Mouse (Mus musculus): Measurements from ENCODE around the gene Nrip1. TPM values are rescaled to one million over a fixed set of nuclear protein-coding genes. Genes with fewer than 3 reads are reported as not detected.

Gene Nrip1
- total and polyA plus RNA-seq, 3 experiments, result not detected

DNA sequence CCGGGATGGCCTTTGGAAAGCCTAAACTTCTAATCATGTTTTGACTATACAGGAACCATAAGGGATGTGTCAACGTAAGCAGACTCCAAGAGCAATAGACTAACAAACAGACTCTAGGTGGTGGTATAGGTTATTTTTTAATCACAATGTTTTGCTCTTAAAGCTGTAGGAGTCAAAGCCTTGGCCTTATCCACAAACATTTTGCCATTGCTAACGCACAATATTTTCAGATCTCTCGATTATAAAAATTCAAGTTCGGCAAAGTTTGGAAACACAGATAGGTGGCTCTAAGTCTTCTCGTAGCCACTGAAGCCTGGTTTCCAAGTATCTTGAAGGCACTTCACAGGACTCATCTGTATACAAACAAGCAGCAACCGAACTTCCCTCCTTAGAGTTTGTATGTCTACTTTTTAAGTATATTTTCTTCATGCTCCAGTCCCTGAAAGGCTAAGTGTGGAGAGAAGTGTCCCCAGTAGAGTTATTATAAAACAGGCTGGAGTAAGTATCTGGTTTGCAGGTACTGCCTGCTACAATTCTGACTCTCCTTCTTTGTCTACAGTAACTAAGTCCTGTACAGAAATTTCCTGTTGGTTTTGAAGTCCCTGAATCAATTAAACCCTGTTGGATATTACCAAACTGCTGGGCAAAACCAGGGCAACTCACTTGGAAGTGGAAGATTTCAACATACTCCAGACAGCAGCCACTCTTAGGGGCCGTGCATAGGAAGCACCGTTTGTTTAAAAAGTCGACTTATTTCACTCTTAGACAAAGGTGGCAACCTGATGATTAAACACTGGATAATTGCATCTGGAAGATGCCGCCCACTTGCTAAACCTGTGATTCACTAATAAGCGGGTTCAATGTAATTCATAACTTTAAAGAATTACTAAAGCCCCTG, 2.7 kb downstream of the Nrip1 start:
- no peaks in the 10 kb centered on the region for H3K27me3 ChIP-seq (replicated peaks)
- H3K4me2 ChIP-seq (ENCODE audit: insufficient read depth, low read depth, poor library complexity, severe bottlenecking), result no peak overlapping the region
- H3K9me3 ChIP-seq (replicated peaks; ENCODE audit: low read length), result peaks cover 85% of the 10 kb centered on the region
- dilution Hi-C loops (cut with MboI; ENCODE audit: extremely low pct_ligation_motif_present, extremely low pct_unique_long_range_greater_than_20kb, low sequenced_read_pairs), result no loop called here
- no peak overlapping the region for H3K27ac ChIP-seq (ENCODE audit: insufficient read depth, low read depth)
- DNase-seq (ENCODE audit: extremely low read depth), result no peak
- H3K4me3 ChIP-seq (replicated peaks in 1 of 3; ENCODE audit: low read depth in 2 of 3, low read length in 2 of 3, poor library complexity in 1 of 3), result no peak overlapping the region
- H3K79me2 ChIP-seq (replicated peaks; ENCODE audit: control insufficient read depth, extremely low read depth, insufficient read depth, poor library complexity, severe bottlenecking), result no peaks in the 10 kb centered on the region; the same call in 1 of the 2 replicates
- no peaks in the 10 kb centered on the region for H3K36me3 ChIP-seq (replicated peaks in 1 of 2; ENCODE audit: control insufficient read depth in 1 of 2, insufficient read depth in 1 of 2, low read length in 1 of 2)
- no peaks in the 10 kb centered on the region for H3K4me1 ChIP-seq (ENCODE audit: control insufficient read depth in 1 of 2, insufficient read depth in 2 of 2)
- in situ Hi-C loops (cut with MboI; ENCODE audit: low pct_ligation_motif_present, low pct_unique_long_range_greater_than_20kb, low sequenced_read_pairs), result no loop called here
- TF ChIP-seq CHD1 (IDR thresholded peaks at IDR 0.05; ENCODE audit: low read depth, low read length) (no peak), JUN (IDR thresholded peaks at IDR 0.05; ENCODE audit: insufficient read depth, low read depth, low read length) (no peak), BHLHE40 (IDR thresholded peaks at IDR 0.05; ENCODE audit: low read depth, low read length) (no peak), TBP (conservative IDR thresholded peaks at IDR 0.05; ENCODE audit: low read depth, low read length) (no peak), RCOR1 (conservative IDR thresholded peaks at IDR 0.05; ENCODE audit: low read depth, low read length) (no peak), HCFC1 (IDR thresholded peaks at IDR 0.05; ENCODE audit: low read depth, low read length) (no peak), ZMIZ1 (IDR thresholded peaks at IDR 0.05; ENCODE audit: low read depth, low read length) (no peak), MEF2A (IDR thresholded peaks at IDR 0.05; ENCODE audit: borderline replicate concordance, low read depth, low read length) (no peak), ZNF384 (IDR thresholded peaks at IDR 0.05; ENCODE audit: low read depth, low read length) (no peak), CHD2 (IDR thresholded peaks at IDR 0.05; ENCODE audit: low read length) (no peak), MYC (IDR thresholded peaks at IDR 0.05; ENCODE audit: low read depth, low read length) (no peak), NRF1 (IDR thresholded peaks at IDR 0.05; ENCODE audit: low read depth, low read length) (no peak), ELF1 (IDR thresholded peaks at IDR 0.05; ENCODE audit: low read depth, low read length) (no peak), TCF12 (IDR thresholded peaks at IDR 0.05; ENCODE audit: low read depth, low read length) (no peak)
- no peak overlapping the region for H3K9ac ChIP-seq (ENCODE audit: insufficient read depth, low read depth)

DNA sequence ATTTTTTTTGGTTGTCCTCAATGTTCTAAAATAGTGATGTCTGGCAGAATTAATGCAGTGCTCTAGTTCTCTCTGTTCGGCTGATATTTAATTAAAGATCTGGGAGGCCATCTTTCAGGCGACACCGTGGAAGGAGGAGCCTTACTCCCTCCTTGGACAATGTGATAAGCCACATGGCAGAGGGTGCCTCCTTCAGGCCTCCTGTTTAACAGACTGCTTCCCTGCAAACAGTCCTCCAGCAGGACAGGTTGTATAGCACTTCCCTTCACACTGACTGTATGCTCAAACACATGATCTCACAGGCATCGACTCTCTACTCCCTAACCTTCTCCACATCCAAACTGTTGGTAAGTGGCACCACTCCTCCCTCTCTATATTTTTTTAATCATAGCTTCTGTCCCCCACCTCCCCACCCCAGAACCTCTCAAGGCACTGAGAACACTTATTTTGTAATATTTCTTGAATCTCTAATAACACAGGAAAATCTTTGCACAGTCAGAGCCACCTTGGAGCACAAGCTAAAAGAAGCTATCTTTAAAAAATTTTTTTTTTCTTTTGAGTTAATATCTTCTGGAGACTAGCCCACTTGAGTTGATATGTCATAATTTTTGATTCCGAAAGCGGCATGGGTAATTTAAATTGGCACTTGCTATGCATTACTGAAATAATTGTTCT, 3.4 kb downstream of the Nrip1 start:
- H3K4me2 ChIP-seq (ENCODE audit: insufficient read depth, low read depth, poor library complexity, severe bottlenecking), result no peak overlapping the region
- no peak overlapping the region for H3K4me3 ChIP-seq (replicated peaks in 1 of 3; ENCODE audit: low read depth in 2 of 3, low read length in 2 of 3, poor library complexity in 1 of 3)
- H3K4me1 ChIP-seq (ENCODE audit: control insufficient read depth in 1 of 2, insufficient read depth in 2 of 2), result no peaks in the 10 kb centered on the region
- no peaks in the 10 kb centered on the region for H3K36me3 ChIP-seq (replicated peaks in 1 of 2; ENCODE audit: control insufficient read depth in 1 of 2, insufficient read depth in 1 of 2, low read length in 1 of 2)
- in situ Hi-C loops (cut with MboI; ENCODE audit: low pct_ligation_motif_present, low pct_unique_long_range_greater_than_20kb, low sequenced_read_pairs) (no loop called here), dilution Hi-C loops (cut with MboI; ENCODE audit: extremely low pct_ligation_motif_present, extremely low pct_unique_long_range_greater_than_20kb, low sequenced_read_pairs) (no loop called here)
- H3K79me2 ChIP-seq (replicated peaks; ENCODE audit: control insufficient read depth, extremely low read depth, insufficient read depth, poor library complexity, severe bottlenecking), result no peaks in the 10 kb centered on the region; the same call in 1 of the 2 replicates
- no peak overlapping the region for H3K9ac ChIP-seq (ENCODE audit: insufficient read depth, low read depth)
- H3K9me3 ChIP-seq (replicated peaks; ENCODE audit: low read length), result peaks cover 85% of the 10 kb centered on the region
- DNase-seq (ENCODE audit: extremely low read depth), result no peak
- TF ChIP-seq JUND (conservative IDR thresholded peaks at IDR 0.05; ENCODE audit: low read depth, low read length) (no peak), SIN3A (IDR thresholded peaks at IDR 0.05; ENCODE audit: low read length) (no peak), SMC3 (IDR thresholded peaks at IDR 0.05; ENCODE audit: low read depth, low read length) (no peak), MXI1 (IDR thresholded peaks at IDR 0.05; ENCODE audit: low read depth, low read length) (no peak), NELFE (IDR thresholded peaks at IDR 0.05; ENCODE audit: low read depth, low read length) (no peak), MAX (IDR thresholded peaks at IDR 0.05; ENCODE audit: low read length) (no peak), PAX5 (IDR thresholded peaks at IDR 0.05; ENCODE audit: low read length) (no peak), NRF1 (IDR thresholded peaks at IDR 0.05; ENCODE audit: low read depth, low read length) (no peak), MEF2A (IDR thresholded peaks at IDR 0.05; ENCODE audit: borderline replicate concordance, low read depth, low read length) (no peak), TBP (conservative IDR thresholded peaks at IDR 0.05; ENCODE audit: low read depth, low read length) (no peak), IRF4 (IDR thresholded peaks at IDR 0.05; ENCODE audit: low read depth, low read length) (no peak), POLR2A (IDR thresholded peaks at IDR 0.05; ENCODE audit: low read depth, low read length) (no peak), BHLHE40 (IDR thresholded peaks at IDR 0.05; ENCODE audit: low read depth, low read length) (no peak), CHD1 (IDR thresholded peaks at IDR 0.05; ENCODE audit: low read depth, low read length) (no peak), KAT2A (IDR thresholded peaks at IDR 0.05; ENCODE audit: insufficient replicate concordance, low read length) (no peak)
- H3K27me3 ChIP-seq (replicated peaks), result no peaks in the 10 kb centered on the region
- no peak overlapping the region for H3K27ac ChIP-seq (ENCODE audit: insufficient read depth, low read depth)

All from CH12.LX (cell line).